Mouse (Mus musculus) CD8-positive naive resting alpha-beta T cell, adult 57 days (primary cell): Measurements from ENCODE around the gene Gcsh. TPM values are rescaled to one million over a fixed set of nuclear protein-coding genes. Genes with fewer than 3 reads are reported as not detected.

Experiments
- total RNA-seq: library from RNA; stranded (reverse); gene quantifications from one replicate; pipeline ENCODE4 v1.2.4, GENCODE M21; 2023

Gene Gcsh
- 8.6 TPM for total RNA-seq

GRCm38 (mm10) chr8:116993095-116993867 lies at the start of gene Gcsh:
Gene Gcsh, minus strand, starts transcription at chr8:116993537.

GRCm38 (mm10) chr8:116978631-116979256 lies 14.6 kb downstream of the Gcsh start, which contains the start of gene 1700030J22Rik:
Gene 1700030J22Rik, minus strand, starts transcription at chr8:116978959.

GRCm38 (mm10) chr8:116943161-116943554 lies 50.2 kb downstream of the Gcsh start, which contains the start of gene Atmin:
Gene Atmin, plus strand, starts transcription at chr8:116943393.

Other genes with a start within 250 kb of the Gcsh start
- 6.1 TPM for gene Cmc2, start 72.1 kb downstream of the Gcsh start, total RNA-seq
- 1.9 TPM for gene Cenpn, start 71.8 kb downstream of the Gcsh start, total RNA-seq
- 16.1 TPM for gene Atmin, start 50.1 kb downstream of the Gcsh start, total RNA-seq
- 0.15 TPM for gene 1700030J22Rik, start 14.6 kb downstream of the Gcsh start, total RNA-seq
- 0.21 TPM for gene Pkd1l2, start 88.9 kb upstream of the Gcsh start, total RNA-seq
- gene Bco1, start 102.3 kb upstream of the Gcsh start, total RNA-seq: not detected
- gene Gan, start 164.6 kb upstream of the Gcsh start, total RNA-seq: 12.4 TPM